Mouse (Mus musculus): Measurements from ENCODE around the gene Slc4a3. TPM values are rescaled to one million over a fixed set of nuclear protein-coding genes. Genes with fewer than 3 reads are reported as not detected.

Slc4a3 gene
- polyA plus RNA-seq, 1 experiment from 2014 or later = 38.6 TPM

- ATAC-seq (ENCODE audit: low FRiP score) = no peak
- Histone ChIP-seq H3K4me1 (0 out of 2 replicates have a peak, but pooled peaks cover 5% of the 10 kb centered on the region), H3K4me3 (no peak overlapping the region), H3K9me3 (replicated peaks) (no peaks in the 10 kb centered on the region), H3K27ac (peak overlapping the region; percentile 40; the same call in 1 of the 2 replicates), H3K9ac (no peak overlapping the region), H3K4me2 (replicated peaks) (no peak overlapping the region), H3K36me3 (no peaks in the 10 kb centered on the region), H3K27me3 (no peaks in the 10 kb centered on the region)
- WGBS = 51% methylated on average over 9 of the region's 9 CpGs
Observed at GRCm38 (mm10) chr1:75594836-75595235, 48.8 kb downstream of the Slc4a3 start.

DNA sequence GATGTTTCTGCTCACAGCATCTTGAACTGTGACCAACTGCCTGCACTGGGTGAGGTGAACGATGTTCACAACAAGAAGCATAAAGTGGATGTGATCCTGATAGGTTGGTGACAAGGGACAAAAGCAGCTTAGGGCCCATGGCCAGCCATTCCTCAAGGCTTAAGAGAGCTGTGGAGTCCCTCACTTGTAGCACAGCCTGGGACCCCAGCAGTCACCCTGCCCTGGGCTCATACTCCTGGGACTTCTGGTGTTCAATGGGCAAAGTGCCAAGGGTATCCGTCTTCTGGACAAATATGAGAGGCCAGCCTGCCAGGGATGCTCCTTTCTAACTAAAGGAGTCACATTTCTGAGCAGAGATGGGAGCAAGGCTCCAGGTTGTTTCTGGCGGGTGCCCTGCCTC lies 49.9 kb downstream of the Slc4a3 start:
- Histone ChIP-seq H3K4me1 (0 out of 2 replicates have a peak, but pooled peaks cover 5% of the 10 kb centered on the region), H3K4me3 (no peak overlapping the region), H3K27ac (no peak overlapping the region), H3K36me3 (no peaks in the 10 kb centered on the region), H3K27me3 (no peaks in the 10 kb centered on the region), H3K9ac (no peak overlapping the region), H3K4me2 (replicated peaks) (no peak overlapping the region), H3K9me3 (replicated peaks) (no peaks in the 10 kb centered on the region)
- 75% methylated on average over 3 of the region's 3 CpGs for WGBS
- ATAC-seq (ENCODE audit: low FRiP score) = no peak

DNA sequence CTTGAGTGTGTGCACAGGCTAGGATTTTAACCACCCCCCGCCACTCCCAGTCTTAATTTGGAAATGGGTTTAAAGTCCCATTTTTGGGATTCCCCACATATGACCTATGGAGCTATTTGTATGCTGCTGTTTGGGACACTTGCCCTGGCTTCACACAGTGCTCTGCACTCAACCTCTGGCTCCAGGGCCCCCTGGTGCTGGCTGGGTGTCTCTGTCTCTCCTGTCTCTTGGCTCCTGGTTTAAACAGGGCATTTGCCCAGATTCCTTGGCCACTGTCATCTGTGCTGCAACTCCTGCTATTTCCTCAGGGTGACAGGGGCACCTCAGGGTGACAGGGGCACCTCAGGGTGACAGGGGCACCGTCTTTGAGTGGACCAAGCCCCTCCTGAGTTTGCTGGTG lies 50.8 kb downstream of the Slc4a3 start:
- H3K9me3 ChIP-seq (replicated peaks) = no peaks in the 10 kb centered on the region
- H3K4me1 ChIP-seq = peaks cover 8% of the 10 kb centered on the region; the same call in 1 of the 2 replicates
- H3K27ac ChIP-seq = no peak overlapping the region
- H3K27me3 ChIP-seq = peaks cover 3% of the 10 kb centered on the region; the same call in 1 of the 2 replicates
- no peaks in the 10 kb centered on the region for H3K36me3 ChIP-seq
- ATAC-seq (ENCODE audit: low FRiP score) = no peak
- H3K4me3 ChIP-seq = no peak overlapping the region
- no peak overlapping the region for H3K4me2 ChIP-seq (replicated peaks)
- H3K9ac ChIP-seq = no peak overlapping the region
- 81% methylated on average over 2 of the region's 2 CpGs for WGBS

- H3K4me2 ChIP-seq (replicated peaks) = no peak overlapping the region
Observed at GRCm38 (mm10) chr1:75597622-75598021, 51.6 kb downstream of the Slc4a3 start.

GRCm38 (mm10) chr1:75601738-75602137 lies 55.7 kb downstream of the Slc4a3 start:
- H3K4me3 ChIP-seq = no peak overlapping the region
- no peak overlapping the region for H3K27ac ChIP-seq
- H3K9me3 ChIP-seq (replicated peaks) = no peaks in the 10 kb centered on the region
- H3K9ac ChIP-seq = no peak overlapping the region
- no peak overlapping the region; the same call in 1 of the 2 replicates for H3K4me2 ChIP-seq (replicated peaks)
- H3K27me3 ChIP-seq = peaks cover 3% of the 10 kb centered on the region; the same call in 1 of the 2 replicates
- ATAC-seq (ENCODE audit: low FRiP score) = no peak
- H3K4me1 ChIP-seq = peaks cover 9% of the 10 kb centered on the region
- 9% methylated on average over 11 of the region's 12 CpGs for WGBS
- H3K36me3 ChIP-seq = no peaks in the 10 kb centered on the region

More at GRCm38 (mm10) chr1:75597622-75598021, 51.6 kb downstream of the Slc4a3 start:
- Histone ChIP-seq H3K27ac (no peak overlapping the region), H3K4me3 (no peak overlapping the region), H3K27me3 (peaks cover 3% of the 10 kb centered on the region; the same call in 1 of the 2 replicates), H3K9me3 (replicated peaks) (no peaks in the 10 kb centered on the region), H3K9ac (no peak overlapping the region), H3K36me3 (no peaks in the 10 kb centered on the region), H3K4me1 (peaks cover 10% of the 10 kb centered on the region; the same call in 1 of the 2 replicates)
- ATAC-seq (ENCODE audit: low FRiP score) = no peak

- 0 out of 2 replicates have a peak overlapping the region, but pooled peaks have one; percentile 17 for H3K27ac ChIP-seq
- H3K4me3 ChIP-seq = no peak overlapping the region
- H3K36me3 ChIP-seq = no peaks in the 10 kb centered on the region
- peaks cover 3% of the 10 kb centered on the region; the same call in 1 of the 2 replicates for H3K27me3 ChIP-seq
- H3K9ac ChIP-seq = no peak overlapping the region
- no peaks in the 10 kb centered on the region for H3K9me3 ChIP-seq (replicated peaks)
- 86% methylated on average over 7 of the region's 7 CpGs for WGBS
- H3K4me2 ChIP-seq (replicated peaks) = no peak overlapping the region
- ATAC-seq (ENCODE audit: low FRiP score) = 0 out of 2 replicates have a peak, but pooled peaks have one; percentile 39
- peaks cover 9% of the 10 kb centered on the region for H3K4me1 ChIP-seq
Observed at GRCm38 (mm10) chr1:75603584-75603983, 57.5 kb downstream of the Slc4a3 start.

DNA sequence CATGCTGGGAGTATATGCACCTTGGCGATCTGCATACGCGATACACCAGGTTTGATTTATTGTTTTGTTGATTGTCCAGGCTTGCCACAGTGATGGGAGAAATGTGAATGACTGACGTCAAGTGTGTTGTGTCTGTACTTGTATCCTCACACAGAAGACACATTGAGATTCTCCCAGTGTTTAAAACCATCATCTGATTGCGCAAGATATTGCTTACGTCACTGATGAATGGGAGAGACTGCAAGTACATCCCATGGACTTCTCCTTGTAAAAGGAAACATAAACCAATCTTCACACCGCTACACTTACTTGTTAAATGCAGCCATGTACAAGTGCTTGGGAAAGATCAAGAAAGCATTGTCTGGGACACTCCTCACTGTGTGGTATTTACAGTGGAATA lies 62.2 kb downstream of the Slc4a3 start:
- Histone ChIP-seq H3K36me3 (no peaks in the 10 kb centered on the region), H3K4me1 (peaks cover 8% of the 10 kb centered on the region), H3K27me3 (no peaks in the 10 kb centered on the region), H3K9me3 (replicated peaks) (no peaks in the 10 kb centered on the region), H3K27ac (no peak overlapping the region), H3K4me2 (replicated peaks) (no peak overlapping the region), H3K9ac (no peak overlapping the region), H3K4me3 (no peak overlapping the region)
- no peak for ATAC-seq (ENCODE audit: low FRiP score)
- WGBS = 95% methylated on average over 7 of the region's 7 CpGs

GRCm38 (mm10) chr1:75608625-75609263 lies 62.7 kb downstream of the Slc4a3 start:
- H3K36me3 ChIP-seq = no peaks in the 10 kb centered on the region
- no peak overlapping the region for H3K4me2 ChIP-seq (replicated peaks)
- H3K4me3 ChIP-seq = no peak overlapping the region
- H3K9ac ChIP-seq = no peak overlapping the region
- no peak for ATAC-seq (ENCODE audit: low FRiP score)
- peaks cover 4% of the 10 kb centered on the region; the same call in 1 of the 2 replicates for H3K4me1 ChIP-seq
- no peaks in the 10 kb centered on the region for H3K27me3 ChIP-seq
- no peaks in the 10 kb centered on the region for H3K9me3 ChIP-seq (replicated peaks)
- WGBS = 70% methylated on average over 11 of the region's 11 CpGs
- H3K27ac ChIP-seq = no peak overlapping the region

DNA sequence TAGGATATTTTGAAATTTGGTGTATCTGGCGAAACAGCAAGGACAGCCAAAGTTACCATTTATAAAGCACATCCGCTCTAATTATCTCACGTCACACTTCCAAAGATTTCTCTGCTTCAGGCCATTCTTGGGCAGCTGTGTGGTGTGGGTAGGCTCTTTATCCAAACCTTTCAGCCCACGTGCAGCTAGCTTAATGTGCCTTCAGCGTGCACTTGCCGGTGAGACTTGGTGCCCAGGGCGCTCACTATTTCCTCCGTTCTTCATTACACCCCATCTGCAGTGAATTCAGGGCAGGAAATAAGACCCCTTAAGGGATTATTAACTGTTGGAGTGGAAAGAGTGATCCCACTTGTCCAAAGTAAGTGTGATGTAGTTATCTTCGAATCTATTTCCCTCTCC lies 63.2 kb downstream of the Slc4a3 start:
- Histone ChIP-seq H3K9ac (no peak overlapping the region), H3K4me2 (replicated peaks) (no peak overlapping the region), H3K27me3 (no peaks in the 10 kb centered on the region), H3K27ac (no peak overlapping the region), H3K36me3 (no peaks in the 10 kb centered on the region), H3K9me3 (replicated peaks) (no peaks in the 10 kb centered on the region), H3K4me1 (peaks cover 4% of the 10 kb centered on the region; the same call in 1 of the 2 replicates), H3K4me3 (no peak overlapping the region)
- no peak for ATAC-seq (ENCODE audit: low FRiP score)
- WGBS = 76% methylated on average over 9 of the region's 9 CpGs

DNA sequence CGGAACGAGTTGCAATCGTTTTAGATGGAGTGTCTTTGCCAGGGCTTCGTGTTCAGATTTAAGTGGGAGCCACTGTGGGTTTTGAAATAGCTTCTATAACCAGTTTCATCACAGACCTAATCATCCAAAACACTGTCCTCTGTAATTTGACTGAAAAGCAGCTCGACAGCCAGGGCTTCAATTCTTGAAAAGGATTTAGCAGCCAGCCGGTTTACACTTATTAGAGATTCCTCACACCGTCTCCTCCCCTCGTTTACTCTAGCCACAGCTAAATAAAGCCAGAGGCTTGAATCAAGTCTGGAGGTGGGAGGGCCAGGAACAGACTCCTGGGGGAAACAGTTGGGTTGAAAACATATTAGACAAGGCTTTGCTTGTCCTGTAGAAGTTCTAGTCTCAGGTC lies 64.5 kb downstream of the Slc4a3 start:
- Histone ChIP-seq H3K36me3 (no peaks in the 10 kb centered on the region), H3K27ac (0 out of 2 replicates have a peak overlapping the region, but pooled peaks have one; percentile 9), H3K4me3 (no peak overlapping the region), H3K4me1 (peaks cover 4% of the 10 kb centered on the region; the same call in 1 of the 2 replicates), H3K4me2 (replicated peaks) (no peak overlapping the region), H3K27me3 (no peaks in the 10 kb centered on the region), H3K9ac (no peak overlapping the region), H3K9me3 (replicated peaks) (no peaks in the 10 kb centered on the region)
- ATAC-seq (ENCODE audit: low FRiP score) = no peak
- 43% methylated on average over 8 of the region's 8 CpGs for WGBS

Other genes with a start within 250 kb of the Slc4a3 start
- 173 and 175 TPM in 2 replicates for gene Dnpep, start 228.3 kb upstream of the Slc4a3 start, polyA plus RNA-seq (2016; fragmentation: Nextera tagmentation; extraction: Ambion mirVana)
- 2.3 and 10.5 TPM in 2 replicates for gene Des, start 185.9 kb upstream of the Slc4a3 start, polyA plus RNA-seq (2016; fragmentation: Nextera tagmentation; extraction: Ambion mirVana)
- gene Speg, start 171.0 kb upstream of the Slc4a3 start, polyA plus RNA-seq (2016; fragmentation: Nextera tagmentation; extraction: Ambion mirVana) = 19.1 and 19.7 TPM in 2 replicates
- 73.1 and 74.1 TPM in 2 replicates for gene Gmppa, start 110.3 kb upstream of the Slc4a3 start, polyA plus RNA-seq (2016; fragmentation: Nextera tagmentation; extraction: Ambion mirVana)
- gene Asic4, start 95.8 kb upstream of the Slc4a3 start, polyA plus RNA-seq (2016; fragmentation: Nextera tagmentation; extraction: Ambion mirVana) = 18.3 and 19.0 TPM in 2 replicates
- gene Chpf, start 67.0 kb upstream of the Slc4a3 start, polyA plus RNA-seq (2016; fragmentation: Nextera tagmentation; extraction: Ambion mirVana) = 39.2 and 41.5 TPM in 2 replicates
- 25.3 and 25.7 TPM in 2 replicates for gene Tmem198, start 66.7 kb upstream of the Slc4a3 start, polyA plus RNA-seq (2016; fragmentation: Nextera tagmentation; extraction: Ambion mirVana)
- gene Obsl1, start 39.8 kb upstream of the Slc4a3 start, polyA plus RNA-seq (2016; fragmentation: Nextera tagmentation; extraction: Ambion mirVana) = 63.4 and 66.4 TPM in 2 replicates
- gene Inha, start 39.2 kb upstream of the Slc4a3 start, polyA plus RNA-seq (2016; fragmentation: Nextera tagmentation; extraction: Ambion mirVana) = 8.6 and 9.2 TPM in 2 replicates
- 25.7 and 29.3 TPM in 2 replicates for gene Stk11ip, start 24.7 kb upstream of the Slc4a3 start, polyA plus RNA-seq (2016; fragmentation: Nextera tagmentation; extraction: Ambion mirVana)